Mouse (Mus musculus): ENCODE results near the gene Map3k11. TPM values are rescaled to one million over a fixed set of nuclear protein-coding genes. Genes with fewer than 3 reads are reported as not detected.
"Not testable (repeated sequence)": the region's sequence is repeated elsewhere in the genome, so short reads cannot be mapped to it uniquely, and the experiment has no call there.

The Map3k11 gene
- polyA plus RNA-seq, 1 experiment from 2014 or later, result 16.9 TPM

DNA sequence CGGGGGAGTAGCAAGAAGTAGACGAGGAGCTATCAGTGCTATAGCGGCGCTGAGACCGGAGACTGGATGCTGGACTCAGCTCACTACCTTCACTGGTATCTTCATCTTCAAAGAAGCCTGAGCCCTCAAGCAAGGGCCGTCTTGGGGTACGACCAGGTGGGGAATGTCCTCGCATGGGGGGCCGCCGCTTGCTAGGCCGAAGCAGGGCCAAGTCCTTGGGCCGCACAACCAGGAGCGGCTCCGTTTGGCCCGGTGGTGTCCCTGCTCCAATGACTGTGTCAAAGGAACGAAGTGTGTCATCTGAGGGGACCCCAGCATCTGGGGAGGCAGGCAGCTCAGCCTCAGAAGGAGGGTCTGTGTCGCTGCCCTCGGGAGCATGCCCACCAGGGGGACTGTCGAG is 3.1 kb upstream of the Map3k11 start:
- WGBS (ENCODE audit: insufficient replicate concordance), result 92% methylated on average over 19 of the region's 19 CpGs

GRCm38 (mm10) chr19:5685861-5686260 is 2.7 kb upstream of the Map3k11 start:
- Histone ChIP-seq H3K4me2 (peak overlapping the region; percentile 22; the same call in 1 of the 2 replicates), H3K9ac (ENCODE audit: low read depth, low read length) (no peak overlapping the region; the same call in 1 of the 2 replicates), H3K4me1 (ENCODE audit: control insufficient read depth, insufficient read depth, low read length) (peaks cover 18% of the 10 kb centered on the region), H3K4me3 (ENCODE audit: low read depth, low read length) (no peak overlapping the region), H3K27me3 (ENCODE audit: control insufficient read depth, insufficient read depth, low read length) (no peaks in the 10 kb centered on the region), H3K9me3 (replicated peaks; ENCODE audit: control insufficient read depth, low read length) (no peaks in the 10 kb centered on the region), H3K36me3 (ENCODE audit: control insufficient read depth, insufficient read depth, low read length) (peaks cover 40% of the 10 kb centered on the region), H3K27ac (ENCODE audit: low read depth, low read length) (no peak overlapping the region)
- 94% methylated on average over 11 of the region's 11 CpGs for WGBS (ENCODE audit: insufficient replicate concordance)
- no peak for ATAC-seq (replicated peaks; ENCODE audit: insufficient number of reproducible peaks, low FRiP score, low TSS enrichment)

More for the DNA sequence above, 3.1 kb upstream of the Map3k11 start:
- Histone ChIP-seq H3K27ac (ENCODE audit: low read depth, low read length) (no peak overlapping the region), H3K9ac (ENCODE audit: low read depth, low read length) (no peak overlapping the region), H3K36me3 (ENCODE audit: control insufficient read depth, insufficient read depth, low read length) (peaks cover 40% of the 10 kb centered on the region), H3K4me3 (ENCODE audit: low read depth, low read length) (no peak overlapping the region), H3K4me2 (no peak overlapping the region), H3K4me1 (ENCODE audit: control insufficient read depth, insufficient read depth, low read length) (peaks cover 14% of the 10 kb centered on the region), H3K9me3 (replicated peaks; ENCODE audit: control insufficient read depth, low read length) (no peaks in the 10 kb centered on the region), H3K27me3 (ENCODE audit: control insufficient read depth, insufficient read depth, low read length) (no peaks in the 10 kb centered on the region)
- ATAC-seq (replicated peaks; ENCODE audit: insufficient number of reproducible peaks, low FRiP score, low TSS enrichment), result no peak

GRCm38 (mm10) chr19:5686437-5686836 is 2.1 kb upstream of the Map3k11 start:
- H3K9ac ChIP-seq (ENCODE audit: low read depth, low read length), result no peak overlapping the region
- H3K4me1 ChIP-seq (ENCODE audit: control insufficient read depth, insufficient read depth, low read length), result peaks cover 24% of the 10 kb centered on the region
- H3K9me3 ChIP-seq (replicated peaks; ENCODE audit: control insufficient read depth, low read length), result no peaks in the 10 kb centered on the region
- H3K36me3 ChIP-seq (ENCODE audit: control insufficient read depth, insufficient read depth, low read length), result peaks cover 34% of the 10 kb centered on the region
- H3K27me3 ChIP-seq (ENCODE audit: control insufficient read depth, insufficient read depth, low read length), result no peaks in the 10 kb centered on the region
- H3K4me3 ChIP-seq (ENCODE audit: low read depth, low read length), result no peak overlapping the region
- ATAC-seq (replicated peaks; ENCODE audit: insufficient number of reproducible peaks, low FRiP score, low TSS enrichment), result no peak
- H3K27ac ChIP-seq (ENCODE audit: low read depth, low read length), result no peak overlapping the region
- 76% methylated on average over 13 of the region's 13 CpGs for WGBS (ENCODE audit: insufficient replicate concordance)
- H3K4me2 ChIP-seq, result peak overlapping the region; percentile 22

GRCm38 (mm10) chr19:5686954-5687353 is 1.6 kb upstream of the Map3k11 start:
- peaks cover 34% of the 10 kb centered on the region for H3K36me3 ChIP-seq (ENCODE audit: control insufficient read depth, insufficient read depth, low read length)
- peak overlapping the region; percentile 84; the same call in 1 of the 2 replicates for H3K9ac ChIP-seq (ENCODE audit: low read depth, low read length)
- ATAC-seq (replicated peaks; ENCODE audit: insufficient number of reproducible peaks, low FRiP score, low TSS enrichment); H3K27me3 ChIP-seq (ENCODE audit: control insufficient read depth, insufficient read depth, low read length); H3K27ac ChIP-seq (ENCODE audit: low read depth, low read length); H3K9me3 ChIP-seq (replicated peaks; ENCODE audit: control insufficient read depth, low read length): not testable (repeated sequence)
- peak overlapping the region; percentile 97 for H3K4me2 ChIP-seq
- H3K4me1 ChIP-seq (ENCODE audit: control insufficient read depth, insufficient read depth, low read length), result peaks cover 28% of the 10 kb centered on the region
- 92% methylated on average over 12 of the region's 12 CpGs for whole genome bisulfite sequencing (ENCODE audit: insufficient replicate concordance)
- H3K4me3 ChIP-seq (ENCODE audit: low read depth, low read length), result peak overlapping the region; percentile 93; the same call in 1 of the 2 replicates

DNA sequence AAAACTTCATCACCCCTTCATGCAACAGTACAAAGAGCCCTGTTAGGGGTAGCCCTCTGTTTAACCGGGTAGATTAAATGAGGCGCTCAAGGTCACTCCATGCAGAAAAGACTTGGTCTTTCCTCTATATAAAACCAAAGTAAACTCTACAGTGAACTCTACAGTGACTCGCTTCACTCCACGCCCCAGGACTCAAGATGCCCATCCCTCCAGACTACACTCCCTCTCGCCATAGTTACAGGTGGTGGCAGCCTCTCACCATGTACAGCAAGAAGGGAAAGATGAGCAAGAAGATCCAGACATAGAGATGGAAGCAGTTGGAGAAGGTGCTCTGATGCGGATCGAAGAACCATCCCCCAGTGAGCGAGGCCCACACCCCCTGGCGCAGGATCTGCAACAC is 804 bp upstream of the Map3k11 start:
- no peak for ATAC-seq (replicated peaks; ENCODE audit: insufficient number of reproducible peaks, low FRiP score, low TSS enrichment)
- H3K4me3 ChIP-seq (ENCODE audit: low read depth, low read length), result peak overlapping the region; percentile 93
- H3K9ac ChIP-seq (ENCODE audit: low read depth, low read length), result peak overlapping the region; percentile 84
- H3K27me3 ChIP-seq (ENCODE audit: control insufficient read depth, insufficient read depth, low read length), result no peaks in the 10 kb centered on the region
- H3K4me1 ChIP-seq (ENCODE audit: control insufficient read depth, insufficient read depth, low read length), result peaks cover 36% of the 10 kb centered on the region
- H3K9me3 ChIP-seq (replicated peaks; ENCODE audit: control insufficient read depth, low read length), result no peaks in the 10 kb centered on the region
- peak overlapping the region; percentile 97 for H3K4me2 ChIP-seq
- H3K27ac ChIP-seq (ENCODE audit: low read depth, low read length), result peak overlapping the region; percentile 94
- H3K36me3 ChIP-seq (ENCODE audit: control insufficient read depth, insufficient read depth, low read length), result peaks cover 34% of the 10 kb centered on the region
- WGBS (ENCODE audit: insufficient replicate concordance), result 16% methylated on average over 9 of the region's 9 CpGs

DNA sequence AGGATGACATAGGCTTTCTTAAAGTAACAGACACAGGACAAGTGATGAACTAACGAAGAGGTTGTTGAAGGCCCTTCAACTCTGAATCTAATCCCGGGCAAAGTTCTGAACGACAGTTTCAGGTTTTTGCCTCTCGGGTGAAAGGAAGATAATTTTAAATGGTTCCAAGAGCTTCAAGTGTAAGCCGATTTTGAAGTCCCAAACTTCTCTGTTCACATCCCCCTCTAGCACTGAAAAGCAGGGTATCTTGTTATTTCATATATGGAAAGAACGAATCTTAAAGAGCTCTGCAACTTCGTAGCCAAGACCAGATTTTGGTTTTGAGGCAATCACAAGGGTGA is 516 bp downstream of the Map3k11 start:
- H3K36me3 ChIP-seq (ENCODE audit: control insufficient read depth, insufficient read depth, low read length), result peaks cover 34% of the 10 kb centered on the region
- under 1% methylated on average over 7 of the region's 7 CpGs for WGBS (ENCODE audit: insufficient replicate concordance)

DNA sequence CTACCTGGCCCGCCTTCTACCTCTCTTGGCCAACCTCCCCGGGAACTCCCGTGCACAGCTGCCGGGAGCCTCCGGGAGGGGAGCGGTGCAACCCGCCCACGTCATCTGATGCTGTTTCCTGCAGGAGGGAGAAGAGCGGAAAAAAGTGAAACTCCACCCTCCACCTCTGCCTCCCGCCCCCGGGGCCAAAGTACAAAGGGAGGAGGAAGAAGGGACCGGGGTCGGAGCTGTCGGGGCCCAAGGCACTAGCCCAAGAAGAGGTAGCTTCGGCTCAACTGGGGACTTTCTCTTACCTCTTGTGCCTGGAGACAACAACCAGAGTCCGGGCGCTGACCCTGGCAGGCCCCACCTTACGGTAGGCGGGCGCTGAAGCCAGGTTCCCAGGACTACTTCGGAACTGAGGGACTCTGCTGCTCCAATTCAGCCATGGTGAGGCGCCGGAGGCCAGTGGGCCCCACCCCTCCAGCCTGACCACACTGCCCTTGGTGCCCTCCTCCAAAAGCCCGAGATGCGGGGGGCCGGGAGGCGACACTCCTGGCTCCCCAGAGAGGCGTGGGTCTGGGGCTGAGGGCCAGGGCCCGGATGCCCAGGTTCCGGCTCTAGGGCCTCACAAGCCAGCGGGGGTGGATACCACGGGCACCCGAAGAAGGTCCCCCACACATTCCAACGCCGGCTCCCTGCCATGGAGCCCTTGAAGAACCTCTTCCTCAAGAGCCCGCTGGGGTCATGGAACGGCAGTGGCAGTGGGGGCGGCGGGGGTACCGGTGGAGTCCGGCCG is 1.2 kb downstream of the Map3k11 start:
- Histone ChIP-seq H3K36me3 (ENCODE audit: control insufficient read depth, insufficient read depth, low read length) (peaks cover 28% of the 10 kb centered on the region), H3K27me3 (ENCODE audit: control insufficient read depth, insufficient read depth, low read length) (no peaks in the 10 kb centered on the region), H3K4me2 (peak overlapping the region; percentile 97), H3K27ac (ENCODE audit: low read depth, low read length) (peak overlapping the region; percentile 94), H3K4me3 (ENCODE audit: low read depth, low read length) (peak overlapping the region; percentile 93), H3K4me1 (ENCODE audit: control insufficient read depth, insufficient read depth, low read length) (peaks cover 46% of the 10 kb centered on the region), H3K9ac (ENCODE audit: low read depth, low read length) (peak overlapping the region; percentile 91), H3K9me3 (replicated peaks; ENCODE audit: control insufficient read depth, low read length) (no peaks in the 10 kb centered on the region)
- ATAC-seq (replicated peaks; ENCODE audit: insufficient number of reproducible peaks, low FRiP score, low TSS enrichment), result peak; percentile 69
- WGBS (ENCODE audit: insufficient replicate concordance), result 5% methylated on average over 42 of the region's 42 CpGs

More for the DNA sequence above, 516 bp downstream of the Map3k11 start:
- H3K27me3 ChIP-seq (ENCODE audit: control insufficient read depth, insufficient read depth, low read length), result no peaks in the 10 kb centered on the region
- no peak for ATAC-seq (replicated peaks; ENCODE audit: insufficient number of reproducible peaks, low FRiP score, low TSS enrichment)
- H3K9me3 ChIP-seq (replicated peaks; ENCODE audit: control insufficient read depth, low read length), result no peaks in the 10 kb centered on the region
- H3K4me3 ChIP-seq (ENCODE audit: low read depth, low read length), result peak overlapping the region; percentile 93
- peaks cover 46% of the 10 kb centered on the region for H3K4me1 ChIP-seq (ENCODE audit: control insufficient read depth, insufficient read depth, low read length)
- peak overlapping the region; percentile 91 for H3K9ac ChIP-seq (ENCODE audit: low read depth, low read length)
- H3K27ac ChIP-seq (ENCODE audit: low read depth, low read length), result peak overlapping the region; percentile 94
- H3K4me2 ChIP-seq, result peak overlapping the region; percentile 97

DNA sequence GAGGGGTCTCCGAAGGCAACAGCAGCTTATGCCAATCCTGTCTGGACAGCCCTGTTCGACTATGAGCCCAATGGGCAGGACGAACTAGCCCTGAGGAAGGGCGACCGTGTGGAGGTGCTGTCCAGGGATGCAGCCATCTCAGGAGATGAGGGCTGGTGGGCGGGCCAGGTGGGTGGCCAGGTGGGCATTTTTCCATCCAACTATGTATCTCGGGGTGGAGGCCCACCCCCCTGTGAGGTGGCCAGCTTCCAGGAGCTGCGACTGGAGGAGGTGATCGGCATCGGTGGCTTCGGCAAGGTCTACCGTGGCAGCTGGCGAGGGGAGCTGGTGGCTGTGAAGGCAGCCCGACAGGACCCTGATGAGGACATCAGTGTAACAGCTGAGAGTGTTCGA is 1.8 kb downstream of the Map3k11 start:
- H3K4me3 ChIP-seq (ENCODE audit: low read depth, low read length), result peak overlapping the region; percentile 93
- ATAC-seq (replicated peaks; ENCODE audit: insufficient number of reproducible peaks, low FRiP score, low TSS enrichment), result no peak
- H3K4me2 ChIP-seq, result peak overlapping the region; percentile 97
- peaks cover 23% of the 10 kb centered on the region for H3K36me3 ChIP-seq (ENCODE audit: control insufficient read depth, insufficient read depth, low read length)
- no peaks in the 10 kb centered on the region for H3K9me3 ChIP-seq (replicated peaks; ENCODE audit: control insufficient read depth, low read length)
- H3K4me1 ChIP-seq (ENCODE audit: control insufficient read depth, insufficient read depth, low read length), result peaks cover 46% of the 10 kb centered on the region
- peak overlapping the region; percentile 91 for H3K9ac ChIP-seq (ENCODE audit: low read depth, low read length)
- WGBS (ENCODE audit: insufficient replicate concordance), result 61% methylated on average over 15 of the region's 15 CpGs
- peak overlapping the region; percentile 94 for H3K27ac ChIP-seq (ENCODE audit: low read depth, low read length)
- no peaks in the 10 kb centered on the region for H3K27me3 ChIP-seq (ENCODE audit: control insufficient read depth, insufficient read depth, low read length)

DNA sequence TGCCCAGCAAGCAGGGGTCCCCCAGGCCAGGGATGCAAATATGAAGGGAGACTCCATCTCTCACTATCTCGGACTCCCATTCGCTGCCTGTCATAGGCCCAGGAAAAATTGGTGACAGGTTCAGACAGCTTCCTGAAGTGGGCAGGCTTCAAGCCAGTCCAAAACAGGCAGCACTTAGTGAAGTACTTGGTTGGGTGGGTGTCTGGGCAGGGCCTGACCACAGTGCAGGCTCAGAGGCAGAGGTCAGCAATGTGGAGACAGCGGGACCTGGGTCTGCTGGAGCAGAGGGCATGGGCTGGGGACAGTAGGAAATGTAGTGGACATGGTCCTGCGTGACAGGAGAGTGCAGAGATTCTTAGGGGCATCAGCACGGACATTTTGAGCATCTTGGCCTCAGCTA is 3.1 kb downstream of the Map3k11 start:
- Histone ChIP-seq H3K9ac (ENCODE audit: low read depth, low read length) (peak overlapping the region; percentile 91), H3K27me3 (ENCODE audit: control insufficient read depth, insufficient read depth, low read length) (no peaks in the 10 kb centered on the region), H3K27ac (ENCODE audit: low read depth, low read length) (peak overlapping the region; percentile 94), H3K4me3 (ENCODE audit: low read depth, low read length) (peak overlapping the region; percentile 93), H3K4me1 (ENCODE audit: control insufficient read depth, insufficient read depth, low read length) (peaks cover 52% of the 10 kb centered on the region), H3K4me2 (peak overlapping the region; percentile 97), H3K36me3 (ENCODE audit: control insufficient read depth, insufficient read depth, low read length) (peaks cover 16% of the 10 kb centered on the region), H3K9me3 (replicated peaks; ENCODE audit: control insufficient read depth, low read length) (no peaks in the 10 kb centered on the region)
- no peak for ATAC-seq (replicated peaks; ENCODE audit: insufficient number of reproducible peaks, low FRiP score, low TSS enrichment)
- 59% methylated on average over 5 of the region's 5 CpGs for WGBS (ENCODE audit: insufficient replicate concordance)

Measured in heart, embryonic 11.5 days (tissue).